Mouse (Mus musculus): ENCODE measurements around the gene Fbxl21.

The Fbxl21 gene

GRCm38 (mm10) chr13:56522081-56522820 lies at the start of gene Fbxl21:
Fbxl21 (plus strand) TSS chr13:56522472.
- DNase-seq (ENCODE audit: low spot score in 2 of 2) = peak; percentile 86 to 89

- DNase-seq (ENCODE audit: low spot score in 2 of 2) = no peak
These were observed 49.6 kb upstream of the Fbxl21 start for GRCm38 (mm10) chr13:56472661-56473060.

DNA sequence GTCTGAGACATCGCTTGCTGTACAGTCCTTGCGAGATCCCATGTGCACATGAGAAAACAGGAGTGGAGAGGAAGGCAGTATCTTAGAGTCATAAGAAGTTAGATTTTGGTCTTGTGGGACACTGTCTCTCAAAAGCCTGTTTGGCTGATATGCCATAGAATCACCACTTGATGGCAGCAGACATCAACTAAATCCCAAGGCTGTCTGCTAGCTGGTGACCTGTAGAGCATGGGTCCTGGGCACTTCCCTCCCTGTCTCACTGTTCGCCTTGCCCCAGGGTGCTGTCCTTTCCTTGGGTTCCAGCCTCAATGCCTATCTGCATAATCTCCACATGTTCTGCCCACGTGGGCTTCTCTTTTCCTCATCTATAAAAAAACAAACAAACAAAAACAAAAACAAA lies 46.9 kb upstream of the Fbxl21 start:
- DNase-seq (ENCODE audit: low spot score in 2 of 2) = peak in 1 of 2 experiments; percentile 55

- DNase-seq (ENCODE audit: low spot score in 2 of 2) = peak; percentile 47 to 60
These were observed 45.5 kb upstream of the Fbxl21 start for GRCm38 (mm10) chr13:56476790-56477189.

DNA sequence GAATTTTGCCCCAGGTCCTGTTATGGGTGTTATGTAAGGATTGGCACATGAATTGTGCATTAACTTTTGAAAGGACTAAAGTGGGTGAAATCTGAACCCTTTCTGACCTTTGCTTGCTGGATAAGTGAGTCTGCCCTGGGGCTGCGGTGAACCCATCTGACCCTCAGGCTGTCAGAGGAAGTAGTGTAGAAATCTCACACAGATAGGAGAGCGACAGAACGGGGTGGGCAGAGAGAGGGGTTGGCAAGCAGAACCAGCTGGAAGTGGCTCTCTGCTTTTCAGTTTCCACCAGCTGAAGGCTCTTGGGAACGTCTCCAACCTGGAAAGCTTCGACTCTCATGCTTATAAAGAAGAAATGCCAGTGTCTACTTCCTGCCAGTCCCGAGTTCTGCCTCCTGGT lies 45.0 kb upstream of the Fbxl21 start:
- DNase-seq (ENCODE audit: low spot score in 2 of 2) = no peak

GRCm38 (mm10) chr13:56478027-56478426 lies 44.2 kb upstream of the Fbxl21 start:
- no peak for DNase-seq (ENCODE audit: low spot score in 2 of 2)

GRCm38 (mm10) chr13:56482146-56482545 lies 40.1 kb upstream of the Fbxl21 start, which contains the start of gene Il9:
Il9 (minus strand) TSS chr13:56482246.
- no peak for DNase-seq (ENCODE audit: low spot score in 2 of 2)

DNA sequence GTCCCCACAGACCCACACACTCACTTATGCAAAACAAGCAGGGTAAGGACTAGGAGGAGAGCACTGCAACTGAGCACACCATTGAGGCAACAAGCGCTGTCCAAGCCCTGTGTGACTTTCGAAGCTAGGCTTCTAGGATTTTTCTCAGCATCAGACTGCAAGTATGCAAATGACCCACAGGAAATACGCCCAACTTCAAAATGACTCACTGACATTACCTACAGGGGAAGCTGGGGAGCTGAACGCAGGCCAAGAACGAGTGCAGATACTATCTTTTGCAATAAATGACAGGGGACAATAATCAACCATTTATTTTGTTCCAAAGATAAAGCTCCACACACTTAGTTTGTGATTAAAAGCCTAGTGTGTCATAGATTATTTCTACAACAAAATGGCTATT lies 34.3 kb upstream of the Fbxl21 start:
- DNase-seq (ENCODE audit: low spot score in 2 of 2) = no peak

GRCm38 (mm10) chr13:56494440-56494839 lies 27.8 kb upstream of the Fbxl21 start:
- no peak for DNase-seq (ENCODE audit: low spot score in 2 of 2)

DNA sequence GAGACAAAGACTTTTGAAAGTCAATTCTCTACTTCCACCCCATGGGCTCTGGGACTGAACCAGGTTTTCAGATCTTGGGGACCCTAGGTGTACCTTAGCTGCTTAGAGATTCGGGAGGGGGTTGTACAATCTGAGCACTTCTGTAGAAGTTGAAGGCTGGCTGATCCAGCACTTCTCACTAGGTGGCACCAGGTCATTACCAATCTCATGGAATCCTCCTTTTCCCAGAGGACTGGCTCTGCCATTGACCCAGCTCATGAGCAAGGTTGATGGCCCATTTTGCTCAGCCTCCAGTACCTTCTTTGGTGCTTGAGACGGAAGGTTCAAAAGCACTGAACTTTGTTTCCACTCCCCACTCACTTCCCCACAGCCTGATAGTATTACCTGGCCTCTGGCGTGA lies 22.1 kb upstream of the Fbxl21 start:
- DNase-seq (ENCODE audit: low spot score in 2 of 2) = no peak

GRCm38 (mm10) chr13:56500636-56501035 lies 21.6 kb upstream of the Fbxl21 start:
- DNase-seq (ENCODE audit: low spot score in 2 of 2) = no peak

- DNase-seq (ENCODE audit: low spot score in 2 of 2) = no peak
These were observed 20.3 kb upstream of the Fbxl21 start for GRCm38 (mm10) chr13:56501866-56502420.

- DNase-seq (ENCODE audit: low spot score in 2 of 2) = peak; percentile 25 to 52
These were observed 15.3 kb upstream of the Fbxl21 start for GRCm38 (mm10) chr13:56506871-56507496.

GRCm38 (mm10) chr13:56509796-56510195 lies 12.5 kb upstream of the Fbxl21 start:
- DNase-seq (ENCODE audit: low spot score in 2 of 2) = no peak

DNA sequence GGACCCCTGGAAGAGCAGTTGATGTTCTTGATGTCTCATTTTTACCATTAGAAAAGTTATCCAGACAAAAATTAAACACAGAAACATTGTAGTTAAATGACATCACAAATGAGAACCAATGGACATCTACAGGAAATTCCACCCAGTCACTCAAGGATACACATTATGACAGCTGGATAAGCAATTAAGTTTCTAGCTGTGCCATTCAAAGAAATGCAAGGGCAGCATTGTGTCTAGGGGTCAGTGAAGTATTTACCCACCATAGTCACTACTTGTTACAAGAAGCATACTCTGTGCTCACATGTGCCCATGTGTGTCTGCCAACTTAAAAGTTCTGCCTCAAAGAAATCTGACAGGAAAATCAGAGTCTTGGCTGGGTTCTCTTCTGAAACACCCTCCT lies 8.7 kb upstream of the Fbxl21 start:
- DNase-seq (ENCODE audit: low spot score in 2 of 2) = no peak

DNA sequence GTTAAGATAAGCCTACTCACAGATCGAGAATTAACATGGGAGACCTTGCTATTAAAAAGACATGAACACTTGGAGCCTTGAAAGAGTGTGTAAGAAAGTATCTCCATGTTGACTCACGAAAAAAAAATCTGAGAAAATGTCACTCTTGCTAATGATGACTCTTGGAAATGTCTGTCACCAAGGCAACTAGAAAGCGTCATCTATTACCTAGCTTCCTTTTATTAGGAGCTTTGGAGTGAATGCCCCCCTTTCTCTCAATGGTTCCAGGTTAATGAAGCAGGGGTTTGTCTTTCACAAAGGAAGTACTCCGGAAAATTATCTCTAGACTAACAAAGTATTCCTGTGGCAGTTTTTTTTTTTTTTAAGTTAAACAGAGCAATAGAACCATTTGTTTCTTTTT lies 6.0 kb upstream of the Fbxl21 start:
- no peak for DNase-seq (ENCODE audit: low spot score in 2 of 2)

GRCm38 (mm10) chr13:56516816-56517215 lies 5.5 kb upstream of the Fbxl21 start:
- DNase-seq (ENCODE audit: low spot score in 2 of 2) = no peak

GRCm38 (mm10) chr13:56522821-56523167 lies 522 bp downstream of the Fbxl21 start:
- no peak for DNase-seq (ENCODE audit: low spot score in 2 of 2)

GRCm38 (mm10) chr13:56526871-56527270 lies 4.6 kb downstream of the Fbxl21 start:
- DNase-seq (ENCODE audit: low spot score in 2 of 2) = no peak

- DNase-seq (ENCODE audit: low spot score in 2 of 2) = no peak
These were observed 5.6 kb downstream of the Fbxl21 start for GRCm38 (mm10) chr13:56527846-56528245.

- DNase-seq (ENCODE audit: low spot score in 2 of 2) = no peak
These were observed 6.0 kb downstream of the Fbxl21 start for GRCm38 (mm10) chr13:56528281-56528680.

GRCm38 (mm10) chr13:56529031-56529430 lies 6.8 kb downstream of the Fbxl21 start:
- no peak for DNase-seq (ENCODE audit: low spot score in 2 of 2)

- DNase-seq (ENCODE audit: low spot score in 2 of 2) = no peak
These were observed 7.4 kb downstream of the Fbxl21 start for GRCm38 (mm10) chr13:56529685-56530084.
